Mouse (Mus musculus) telencephalon, adult 2 months (tissue): Measurements from ENCODE around the gene Thada.

Source experiments
- DNase-seq: peaks from one replicate; pipeline ENCODE4 v3.0.0-alpha.2; 2011; ENCODE audit warnings: low read depth, low spot score

The Thada gene

DNA sequence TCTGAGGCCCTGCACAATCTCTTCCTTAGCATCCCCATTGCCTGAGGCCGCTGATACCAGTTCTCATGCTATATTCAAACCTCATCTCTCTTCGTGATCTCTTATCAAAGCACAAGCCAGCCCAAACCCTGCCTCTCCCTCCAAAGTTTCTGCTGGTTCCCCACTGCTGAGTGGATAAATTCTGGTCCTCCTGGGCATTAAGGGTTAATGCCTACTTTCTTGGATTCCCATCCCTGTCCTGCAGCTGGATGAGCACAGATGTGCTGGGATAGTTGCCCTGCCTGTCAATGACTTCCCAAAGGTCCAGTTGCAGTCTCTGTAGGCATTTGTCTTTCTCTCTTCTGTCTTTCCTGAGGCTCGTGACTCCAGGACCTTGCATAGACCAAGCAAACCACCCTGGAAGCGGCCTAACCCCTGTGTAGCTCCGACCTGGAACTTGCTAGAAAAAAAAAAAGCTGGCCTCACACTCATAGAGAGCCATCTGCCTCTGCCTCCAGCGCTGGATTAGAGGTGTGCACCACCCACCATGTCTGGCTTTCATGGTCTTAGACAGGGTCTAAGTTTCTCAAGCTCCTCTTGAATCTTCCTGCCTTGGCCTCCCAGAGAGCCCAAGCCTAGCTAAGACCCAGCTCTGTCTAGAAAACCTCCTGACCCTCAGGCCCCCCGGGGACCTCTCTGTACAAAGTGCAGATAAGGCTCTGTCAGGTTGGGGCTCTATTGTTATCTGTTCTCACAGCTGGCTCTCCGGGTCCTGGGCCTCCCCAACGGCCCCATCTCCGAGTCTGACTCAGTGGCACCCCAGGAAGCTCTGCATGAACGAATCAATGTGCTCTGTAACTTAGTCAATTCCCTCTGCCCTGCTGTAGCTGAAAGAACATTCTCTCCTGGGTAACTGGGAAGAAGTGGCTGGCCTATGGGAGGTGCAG lies 318.6 kb downstream of the Thada start:
- no peak for DNase-seq

- DNase-seq, result no peak
Observed at GRCm38 (mm10) chr17:84146458-84147182, 319.4 kb downstream of the Thada start.

DNA sequence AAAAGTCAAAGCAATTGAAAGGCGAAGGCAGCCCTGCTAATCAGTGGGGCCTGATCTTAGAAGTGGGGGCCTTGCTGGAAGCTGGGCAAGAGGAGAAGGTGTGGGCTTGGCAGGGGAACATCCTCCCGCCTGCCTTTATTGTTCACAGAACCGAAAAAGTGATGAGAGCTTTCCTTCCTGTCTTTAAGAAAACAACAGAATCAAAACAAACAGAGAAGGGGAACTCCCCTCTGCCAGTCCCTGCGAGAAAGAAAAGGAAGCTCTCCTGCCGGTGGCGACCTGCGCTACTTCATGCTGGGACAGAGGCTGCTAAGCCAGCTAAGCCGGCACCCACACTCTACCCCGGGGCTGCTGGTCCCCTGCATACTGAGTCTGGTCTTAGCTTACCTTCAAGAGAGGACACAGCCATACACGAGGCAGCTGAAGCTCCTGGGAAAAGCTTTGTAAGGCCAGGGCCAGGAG lies 320.1 kb downstream of the Thada start:
- DNase-seq, result no peak

DNA sequence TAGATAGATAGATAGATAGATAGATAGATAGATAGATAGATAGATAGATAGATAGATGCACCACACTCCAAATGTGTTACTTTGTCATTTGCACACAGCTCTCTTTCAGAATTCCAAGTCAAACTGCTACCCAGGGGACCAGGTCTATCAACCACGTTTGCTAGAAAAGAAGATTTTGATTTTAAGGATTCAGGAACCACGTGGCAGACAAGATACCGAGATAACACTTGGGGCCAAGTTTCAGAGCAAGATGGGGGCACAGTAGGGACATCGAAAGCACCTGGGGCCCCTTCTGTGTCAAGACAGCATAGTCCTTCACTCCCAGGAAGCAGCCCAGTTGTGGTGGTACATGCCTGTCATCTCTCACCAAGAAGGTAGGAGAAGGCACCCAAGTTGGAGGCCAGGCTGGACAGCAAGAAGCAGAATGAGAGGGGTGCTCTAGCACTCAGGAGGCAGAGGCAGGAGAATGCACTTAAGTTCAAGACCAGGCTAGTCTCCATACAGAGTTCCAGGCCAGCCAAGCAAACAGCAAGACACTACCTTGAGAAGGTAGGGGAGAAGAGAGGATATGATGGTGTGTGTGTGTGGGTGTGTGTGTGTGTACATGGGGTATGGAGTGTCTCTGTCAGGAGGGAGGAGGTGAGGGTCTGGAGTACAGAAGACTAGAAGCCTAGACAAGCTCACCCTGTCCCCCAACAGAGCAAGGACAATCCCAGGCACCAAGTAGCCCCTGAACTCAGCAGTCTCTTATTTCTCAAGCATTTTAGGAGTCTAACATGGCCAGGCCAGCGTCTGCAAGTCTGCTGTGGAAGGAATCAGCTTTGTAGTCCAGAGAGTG lies 321.0 kb downstream of the Thada start:
- no peak for DNase-seq

GRCm38 (mm10) chr17:84144130-84144529 lies 321.9 kb downstream of the Thada start:
- DNase-seq, result no peak

GRCm38 (mm10) chr17:84143219-84143844 lies 322.7 kb downstream of the Thada start:
- no peak for DNase-seq

GRCm38 (mm10) chr17:84141691-84142090 lies 324.3 kb downstream of the Thada start:
- no peak for DNase-seq

DNA sequence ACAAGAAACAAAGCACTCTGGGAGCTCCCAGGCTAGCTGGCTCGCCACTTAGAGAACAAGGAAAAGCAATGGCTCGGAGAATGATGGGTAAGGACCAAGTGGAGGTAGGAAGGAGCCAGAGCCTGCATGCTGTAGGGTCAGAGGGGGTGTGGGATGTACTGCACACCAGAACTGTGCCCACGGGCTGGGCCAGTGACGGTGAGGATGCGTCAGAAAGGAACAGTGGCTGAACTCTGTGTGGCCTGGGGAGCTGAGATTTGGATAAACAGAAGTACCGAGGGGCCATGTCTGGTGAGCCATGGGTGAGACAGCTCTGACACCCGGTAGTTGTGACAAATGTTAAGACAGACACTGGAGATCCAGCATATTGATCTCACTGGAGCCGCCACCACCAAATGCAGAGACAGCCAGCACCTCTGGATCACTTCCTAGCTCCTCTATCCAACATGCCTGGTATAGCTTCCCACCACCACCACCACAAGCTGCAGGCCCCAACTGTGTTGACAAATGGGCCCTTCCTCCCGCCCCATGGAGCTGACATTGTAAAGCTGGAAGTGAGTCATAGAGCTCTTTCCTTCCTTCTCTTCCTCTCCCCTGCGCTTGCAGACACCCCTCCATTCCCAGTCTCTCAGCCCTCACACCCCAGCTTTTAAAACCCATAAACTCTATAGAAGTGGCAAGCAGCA lies 325.0 kb downstream of the Thada start:
- DNase-seq, result no peak
